Mouse (Mus musculus) skeletal muscle tissue, adult 2 months (tissue): ENCODE measurements around the gene Wdfy3.
"Not testable (repeated sequence)": the region's sequence is repeated elsewhere in the genome, so short reads cannot be mapped to it uniquely, and the experiment has no call there.

Experiments used
- DNase-seq: peaks from one replicate; pipeline ENCODE4 v3.0.0-alpha.2; 2012; ENCODE audit warnings: low read depth, low spot score

Wdfy3 gene

DNA sequence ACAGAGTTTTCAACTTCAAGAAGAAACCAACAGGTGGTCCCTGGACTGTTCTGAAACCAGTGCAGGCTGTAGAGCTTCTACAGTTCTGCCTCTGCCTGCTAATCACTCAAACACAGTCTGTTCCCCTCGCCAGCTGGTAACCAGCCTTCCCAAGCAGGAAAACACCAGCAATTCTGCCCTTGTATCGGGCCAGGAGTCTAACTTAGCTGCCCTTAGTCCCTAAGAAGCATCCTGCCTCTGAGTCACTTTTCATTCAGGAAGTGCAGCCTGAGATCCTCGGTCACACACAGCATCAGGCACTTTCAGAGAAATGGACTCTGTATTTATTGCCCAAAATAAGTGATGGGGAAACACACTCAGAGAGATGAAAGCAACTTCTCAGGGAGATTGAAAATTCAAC, 66.3 kb downstream of the Wdfy3 start:
- no peak for DNase-seq

DNA sequence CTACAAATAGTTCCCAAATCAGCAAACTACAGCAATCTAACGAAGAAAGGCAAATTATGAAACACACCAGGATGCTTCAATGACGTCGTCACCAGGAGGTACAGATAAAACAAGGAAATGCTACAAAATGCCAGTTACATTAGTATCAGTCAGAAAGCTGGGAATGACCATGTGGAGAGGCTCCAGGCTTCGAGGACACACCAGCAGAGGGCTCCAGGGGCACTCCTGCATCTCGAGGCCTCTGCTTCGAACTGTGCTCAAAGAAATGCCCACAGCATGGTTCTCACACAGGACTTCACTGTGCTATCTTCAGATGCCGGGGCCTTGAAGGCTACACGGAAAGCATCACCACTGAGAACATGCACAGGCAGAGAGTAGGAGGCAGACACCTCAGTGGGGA, 68.7 kb downstream of the Wdfy3 start:
- no peak for DNase-seq

DNA sequence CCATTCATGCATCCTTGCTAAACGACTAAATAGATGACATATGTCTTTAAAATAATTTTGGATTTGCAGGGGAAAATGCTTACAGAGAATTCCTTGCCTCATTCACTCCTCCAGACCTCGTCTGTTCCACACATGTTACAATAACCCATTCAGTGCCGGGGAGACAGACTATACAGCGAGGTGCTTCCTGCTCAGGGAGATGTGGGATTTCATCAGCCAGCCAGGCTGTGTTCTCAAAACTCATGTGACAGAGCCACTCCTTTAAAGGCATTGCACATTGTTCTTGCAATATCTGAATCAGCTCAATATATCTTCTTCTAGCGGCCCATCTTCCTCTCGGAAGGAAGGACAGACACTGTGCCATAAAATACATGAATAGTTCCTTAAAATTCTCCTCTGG, 70.8 kb downstream of the Wdfy3 start:
- DNase-seq = no peak

DNA sequence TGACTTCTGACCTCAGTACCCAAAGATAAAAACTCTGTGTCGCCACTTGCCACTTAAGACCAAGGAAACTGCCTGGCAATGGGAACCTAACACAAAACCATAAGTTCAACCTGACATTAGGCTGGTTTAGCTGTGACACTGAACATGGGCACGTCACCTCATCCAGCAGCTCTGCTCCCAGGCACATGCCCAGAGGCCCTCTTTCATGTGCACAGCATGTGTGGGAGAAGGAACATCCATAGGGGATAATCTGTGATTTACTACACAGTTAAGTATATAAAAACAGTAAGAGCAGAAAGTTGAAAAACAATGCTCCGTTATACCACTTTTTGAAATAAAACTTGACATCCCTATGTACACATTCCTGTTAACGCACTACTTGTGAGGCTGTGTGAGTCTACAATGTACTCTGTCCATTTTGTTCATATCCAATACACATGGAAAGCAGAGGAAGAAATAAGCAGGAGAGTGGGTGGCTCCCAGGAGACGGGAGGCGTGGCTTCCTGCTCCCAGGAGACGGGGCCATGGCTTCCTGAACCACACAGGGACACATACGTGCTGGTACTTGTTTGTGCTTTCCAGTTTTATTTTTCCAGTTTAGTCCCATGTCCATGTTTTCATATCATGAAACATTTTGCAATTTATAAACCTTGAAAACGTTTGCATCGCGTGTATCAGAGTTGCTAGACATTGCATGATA, 73.5 kb downstream of the Wdfy3 start:
- no peak for DNase-seq

- DNase-seq = no peak
Observed at GRCm38 (mm10) chr5:101995451-101995995, 74.2 kb downstream of the Wdfy3 start.

DNA sequence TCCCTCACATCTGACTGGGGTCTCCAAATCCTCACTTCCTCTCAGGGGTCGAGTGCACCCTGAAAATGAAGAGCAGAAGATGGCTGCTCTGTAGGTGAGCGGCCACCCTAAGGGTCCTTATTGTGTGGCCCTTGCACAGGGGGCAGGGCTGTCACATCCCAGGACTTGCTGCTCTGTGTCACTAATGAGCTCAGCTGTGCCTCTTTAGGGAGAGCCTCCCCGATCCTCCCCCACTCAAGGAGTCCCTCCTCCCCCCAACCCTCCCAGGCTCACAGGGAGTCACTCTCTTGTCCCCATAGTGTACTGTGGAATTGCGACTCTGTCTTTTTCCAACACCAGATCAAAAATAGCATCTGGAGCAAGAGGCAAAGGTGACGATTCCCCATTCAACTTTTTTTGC, 75.7 kb downstream of the Wdfy3 start:
- DNase-seq = no peak

GRCm38 (mm10) chr5:101992969-101993670, 76.6 kb downstream of the Wdfy3 start:
- DNase-seq = no peak

GRCm38 (mm10) chr5:101990298-101990845, 79.3 kb downstream of the Wdfy3 start:
- no peak for DNase-seq

DNA sequence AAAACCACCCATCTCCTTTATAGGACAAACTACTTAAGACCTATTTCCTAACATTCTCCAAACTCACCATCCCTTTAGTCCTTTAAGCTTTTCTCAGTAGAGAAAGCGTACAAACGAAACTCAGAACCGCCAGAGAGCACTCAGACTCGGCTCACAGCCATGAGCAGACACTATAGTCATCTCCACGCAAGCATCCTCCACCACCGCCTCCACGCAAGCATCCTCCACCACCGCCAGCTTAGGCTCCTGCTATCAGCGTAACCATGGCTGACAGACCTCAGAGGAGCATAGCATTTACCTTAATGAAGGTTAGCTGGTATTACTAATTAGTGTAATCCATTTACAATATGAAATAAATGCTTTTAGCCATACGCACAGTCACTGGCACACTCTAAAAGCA, 81.2 kb downstream of the Wdfy3 start:
- no peak for DNase-seq

DNA sequence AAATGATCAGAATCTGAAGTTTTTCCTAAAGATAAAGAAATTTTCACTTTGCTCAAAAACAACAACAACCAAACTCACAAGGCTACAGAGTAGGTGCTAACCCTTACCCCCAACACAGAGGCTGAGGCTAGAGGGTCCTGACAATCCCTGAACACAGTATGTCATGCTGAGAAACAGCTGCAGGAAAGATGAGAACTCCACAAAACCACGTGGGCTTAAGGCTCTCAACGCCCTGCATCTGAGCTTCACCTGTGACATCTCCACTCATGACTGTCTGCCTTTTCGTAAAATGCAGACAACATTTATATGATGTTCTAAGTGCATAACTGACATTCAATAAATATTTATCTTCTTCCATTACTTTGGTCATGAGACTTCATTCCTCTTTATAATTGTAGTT, 83.0 kb downstream of the Wdfy3 start:
- no peak for DNase-seq

DNA sequence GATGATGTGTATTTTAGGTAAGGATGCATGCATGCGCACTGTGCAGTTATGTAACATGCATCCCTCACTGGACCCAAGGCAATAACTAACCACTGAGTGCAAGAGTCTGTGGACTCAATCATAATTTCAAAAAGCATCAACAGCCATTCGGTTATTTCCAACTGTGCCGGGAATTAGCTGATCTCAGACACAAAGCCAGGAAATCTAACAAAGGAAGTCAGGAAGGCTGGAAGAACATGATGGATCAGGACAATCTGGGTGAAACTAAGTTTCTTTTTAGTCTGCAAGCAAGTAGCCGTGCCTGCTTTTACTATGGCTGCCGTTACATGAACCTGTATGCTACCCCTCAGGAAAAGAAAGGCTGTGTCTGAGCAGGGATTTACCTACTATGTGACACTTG, 87.5 kb downstream of the Wdfy3 start:
- no peak for DNase-seq

DNA sequence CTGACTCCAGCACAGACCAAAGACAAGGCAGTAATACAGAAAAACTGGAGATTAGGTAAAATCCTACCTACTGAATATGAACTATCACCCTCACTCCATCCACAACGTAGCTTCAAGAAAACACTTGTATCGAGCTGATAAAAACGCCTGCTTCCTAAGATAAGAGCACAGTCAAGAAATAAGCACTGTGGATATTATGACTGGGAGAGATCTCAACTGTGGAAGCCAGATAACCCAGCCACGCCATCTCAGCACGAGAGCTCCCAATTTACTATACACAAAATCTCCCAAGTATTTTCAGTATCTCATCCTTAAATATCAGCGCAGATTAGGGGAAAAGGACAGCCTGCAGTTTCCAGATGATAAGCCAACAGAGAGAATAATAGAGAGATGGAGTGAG, 90.1 kb downstream of the Wdfy3 start:
- no peak for DNase-seq

DNA sequence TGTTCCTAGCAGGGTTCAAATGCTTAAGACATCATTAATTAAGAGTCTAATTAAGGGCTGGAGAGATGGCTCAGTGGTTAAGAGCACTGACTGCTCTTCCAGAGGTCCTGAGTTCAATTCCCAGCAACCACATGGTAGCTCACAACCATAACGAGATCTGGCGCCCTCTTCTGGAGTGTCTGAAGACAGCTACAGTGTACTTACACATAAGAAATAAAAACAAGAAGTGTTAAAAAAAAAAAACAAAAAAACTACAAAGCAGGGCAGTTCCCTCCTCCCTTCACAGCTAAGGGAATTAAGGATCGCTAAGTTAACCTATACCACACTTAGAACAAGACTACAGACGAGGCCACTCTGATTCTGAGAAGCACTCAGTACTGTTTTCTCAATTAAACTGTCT, 97.1 kb downstream of the Wdfy3 start:
- not testable (repeated sequence) for DNase-seq

DNA sequence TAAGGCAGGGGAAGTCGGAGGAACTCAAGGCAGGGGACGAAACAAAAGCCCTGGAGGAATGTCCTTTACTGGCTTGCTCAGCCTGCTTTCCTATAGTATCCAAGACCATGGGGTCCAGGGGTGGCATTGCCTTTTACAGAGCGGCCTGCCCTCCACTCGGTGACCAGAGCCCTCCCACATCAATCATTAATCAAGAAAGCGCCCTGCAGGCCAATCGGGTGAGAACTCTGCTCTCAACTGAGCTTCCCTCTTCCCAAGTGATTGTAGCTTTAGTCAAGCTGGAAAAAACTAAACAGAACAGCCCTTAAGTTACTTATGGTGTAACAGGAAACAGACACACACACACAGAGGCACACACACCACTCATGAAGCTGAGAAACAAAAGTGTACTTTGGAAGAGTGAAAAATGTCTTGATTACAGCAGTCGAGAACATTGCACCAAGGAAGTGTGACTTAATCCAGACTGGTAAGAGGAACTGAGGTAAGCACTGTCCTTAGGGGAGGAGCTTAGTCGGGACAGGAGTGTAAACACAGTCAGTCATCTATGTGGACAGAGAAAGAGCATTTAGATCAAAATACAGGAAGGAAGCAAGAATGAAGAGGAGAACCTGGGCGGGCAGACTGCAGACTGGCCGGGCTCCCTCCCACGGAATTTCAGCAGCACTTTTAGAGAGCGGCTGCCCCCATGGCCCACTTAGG, 101.4 kb downstream of the Wdfy3 start:
- DNase-seq = peak; percentile 18

DNA sequence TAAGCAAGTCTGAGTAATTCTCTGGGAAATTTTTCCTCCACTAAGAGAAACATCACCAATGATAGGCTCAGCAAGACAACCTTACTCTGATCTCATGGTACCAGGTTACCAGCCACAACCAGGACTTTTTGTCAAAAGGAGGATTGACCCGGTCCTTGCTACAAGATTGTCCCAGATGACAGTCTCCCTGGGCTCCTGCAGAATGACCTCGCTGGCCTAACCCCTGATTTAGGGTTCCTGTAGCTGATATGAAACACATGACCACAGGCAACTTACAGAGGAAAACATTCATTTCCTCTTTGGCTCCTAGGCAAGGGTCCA, 101.9 kb downstream of the Wdfy3 start:
- no peak for DNase-seq

DNA sequence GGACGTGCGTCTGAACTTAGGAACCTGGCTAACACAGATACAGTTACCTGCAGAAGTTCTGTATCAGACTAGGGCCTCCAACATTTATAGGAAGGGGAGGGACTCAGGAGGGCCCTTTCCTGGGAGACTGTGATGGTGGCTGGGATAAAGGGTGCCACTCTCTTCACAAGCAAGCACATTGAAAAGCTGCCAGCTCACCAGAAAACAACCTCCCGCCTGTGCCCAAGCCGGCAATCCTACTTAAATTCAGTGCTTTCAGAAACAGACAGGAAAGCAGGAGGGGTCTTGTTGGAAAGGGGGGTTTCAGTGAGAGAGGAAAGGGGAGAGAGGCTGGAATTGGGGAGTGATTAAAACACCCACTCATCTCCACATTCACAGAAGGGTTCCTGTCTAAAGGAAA, 106.9 kb downstream of the Wdfy3 start:
- no peak for DNase-seq

GRCm38 (mm10) chr5:101959369-101959768, 110.4 kb downstream of the Wdfy3 start:
- no peak for DNase-seq

DNA sequence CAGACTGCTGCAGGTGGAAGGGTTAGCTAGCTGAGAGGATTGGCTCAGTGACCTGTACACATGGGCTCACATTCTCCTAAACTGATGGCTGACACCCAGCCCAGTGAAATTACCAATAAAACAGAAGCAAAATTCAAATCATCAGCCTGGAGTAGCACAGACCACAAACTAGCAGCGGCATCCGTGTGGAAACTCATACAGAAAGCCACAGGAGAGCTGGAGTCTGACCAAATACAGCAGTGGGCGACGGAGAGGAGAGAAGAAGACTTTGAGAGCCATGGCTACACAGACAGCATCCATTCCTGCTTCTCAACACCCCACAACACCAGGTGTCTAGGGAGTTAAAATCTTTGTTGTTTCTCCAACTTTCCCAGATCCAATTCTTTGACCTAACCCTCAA, 110.8 kb downstream of the Wdfy3 start:
- no peak for DNase-seq

DNA sequence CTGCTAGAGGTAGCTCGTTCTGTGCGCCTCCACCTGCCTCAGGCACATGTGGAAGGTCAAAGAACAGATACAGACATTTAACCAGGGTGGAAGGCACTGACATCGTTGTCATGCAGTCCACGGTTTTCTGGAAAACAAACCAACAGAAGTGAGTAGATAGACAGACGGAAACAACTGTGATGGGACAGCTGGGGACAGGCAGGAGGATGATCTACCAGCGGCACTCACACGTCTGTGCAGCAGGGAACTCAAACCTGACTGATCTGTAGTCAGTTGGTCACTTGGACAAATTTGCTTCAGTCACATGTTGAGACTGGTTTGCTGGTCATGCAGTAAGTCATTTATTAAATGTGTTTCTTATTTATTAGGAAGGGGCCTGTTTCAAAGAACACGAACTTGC, 112.3 kb downstream of the Wdfy3 start:
- DNase-seq = no peak

- no peak for DNase-seq
Observed at GRCm38 (mm10) chr5:101954393-101955340, 115.1 kb downstream of the Wdfy3 start.

GRCm38 (mm10) chr5:101951918-101952317, 117.8 kb downstream of the Wdfy3 start:
- DNase-seq = no peak
